Mouse (Mus musculus) heart, postnatal 0 days (tissue): ENCODE measurements around the gene Golm1. TPM values are rescaled to one million over a fixed set of nuclear protein-coding genes. Genes with fewer than 3 reads are reported as not detected.

Source experiments
- ATAC-seq: fragments of 200-750 bp; cut with Nextera tagmentation; 2 replicates; pipeline ENCODE4 v1.8.0; 2017; ENCODE audit warnings: low read depth, moderate number of reproducible peaks, moderate library complexity; ENCODE audit not compliant: insufficient read depth
- DNase-seq: peaks from one replicate; pipeline ENCODE4 v3.0.0-alpha.2; 2016; ENCODE audit warnings: low spot score
- H3K27ac ChIP-seq: fragments of 300-500 bp; sonication (generic); 2 replicates; pipeline ENCODE4 v1.5.1; 2014; ENCODE audit warnings: low read depth, mild to moderate bottlenecking
- H3K27me3 ChIP-seq: fragments of 300-500 bp; sonication (generic); 2 replicates; pipeline ENCODE4 v1.6.1; 2014; ENCODE audit warnings: low read length, mixed read lengths; ENCODE audit not compliant: control insufficient read depth, insufficient read depth
- H3K36me3 ChIP-seq: fragments of 300-500 bp; sonication (generic); replicated peaks from 2 replicates; pipeline ENCODE4 v1.6.1; 2014; ENCODE audit warnings: low read length, mixed read lengths; ENCODE audit not compliant: control insufficient read depth, insufficient read depth
- H3K4me1 ChIP-seq: fragments of 300-500 bp; sonication (generic); 2 replicates; pipeline ENCODE4 v1.6.1; 2014; ENCODE audit warnings: antibody characterized with exemption; ENCODE audit not compliant: control insufficient read depth, insufficient read depth
- H3K4me2 ChIP-seq: fragments of 300-500 bp; sonication (generic); 2 replicates; pipeline ENCODE4 v1.6.1; 2014; ENCODE audit warnings: low read depth, mild to moderate bottlenecking, low read length, moderate library complexity
- H3K4me3 ChIP-seq: fragments of 300-500 bp; sonication (generic); 2 replicates; pipeline ENCODE4 v1.5.1; 2014; ENCODE audit warnings: low read depth, low read length
- H3K9ac ChIP-seq: fragments of 300-500 bp; sonication (generic); replicated peaks from 2 replicates; pipeline ENCODE4 v1.6.1; 2014; ENCODE audit warnings: low read depth, low read length, mixed read lengths
- H3K9me3 ChIP-seq: fragments of 300-500 bp; sonication (generic); replicated peaks from 2 replicates; pipeline ENCODE4 v1.6.1; 2016; ENCODE audit warnings: low read length; ENCODE audit not compliant: control insufficient read depth
- CTCF ChIP-seq: IDR thresholded peaks from 2 replicates; pipeline ENCODE4 v1.5.1; 2016; ENCODE audit warnings: antibody characterized with exemption, control low read depth, low read depth
- EP300 ChIP-seq: IDR thresholded peaks from 2 replicates; pipeline ENCODE4 v1.6.1; 2016; ENCODE audit warnings: antibody characterized with exemption, low read depth
- WGBS: fragments of 180-500 bp; shearing (Covaris S2); extraction: QIAGEN DNeasy Blood & Tissue Kit; methylation state at CpG from one replicate; pipeline ENCODE4 v1.1.7; 2014; 5-methylcytosine and 5-hydroxymethylcytosine counted together
- polyA plus RNA-seq: library from polyadenylated mRNA; unstranded; fragments of >200 nt; fragmentation: Nextera tagmentation; extraction: Ambion mirVana; gene quantifications from 2 replicates; pipeline ENCODE4 v1.2.1, GENCODE M21; 2015
- total RNA-seq: library from RNA; depleted of rRNA; stranded (reverse); fragments of >200 nt; gene quantifications from 2 replicates; pipeline ENCODE4 v1.2.3, GENCODE M21; 2014; ENCODE audit warnings: low replicate concordance

Gene Golm1
- total and polyA plus RNA-seq, 2 experiments from 2014 or later, result 19.9 to 26.6 TPM

GRCm38 (mm10) chr13:59694008-59694407 lies 18.4 kb upstream of the Golm1 start, which contains the start of gene 4921517D22Rik:
Gene 4921517D22Rik (minus strand): TSS chr13:59694108.
- Histone ChIP-seq H3K9ac (no peak within 1 kb of the TSS), H3K36me3 (no peaks in the 10 kb centered on the region), H3K9me3 (no peaks in the 10 kb centered on the region), H3K4me2 (no peak within 1 kb of the TSS), H3K4me3 (no peak within 1 kb of the TSS), H3K27ac (no peak within 1 kb of the TSS), H3K27me3 (no peaks in the 10 kb centered on the region), H3K4me1 (no peaks in the 10 kb centered on the region)
- TF ChIP-seq CTCF (no peak), EP300 (no peak)
- DNase-seq, result no peak
- 77% methylated on average over 3 of the region's 3 CpGs for WGBS
- ATAC-seq, result no peak

- TF ChIP-seq CTCF (no peak), EP300 (no peak)
- no peaks in the 10 kb centered on the region for H3K4me1 ChIP-seq
- WGBS, result 84% methylated on average over 10 of the region's 10 CpGs
- no peaks in the 10 kb centered on the region for H3K36me3 ChIP-seq
- H3K27me3 ChIP-seq, result no peaks in the 10 kb centered on the region
- H3K9me3 ChIP-seq, result no peaks in the 10 kb centered on the region
- H3K4me2 ChIP-seq, result no peak overlapping the region
- H3K27ac ChIP-seq, result no peak overlapping the region
- no peak overlapping the region for H3K4me3 ChIP-seq
- no peak overlapping the region for H3K9ac ChIP-seq
- DNase-seq, result no peak
- ATAC-seq, result no peak
Measured at GRCm38 (mm10) chr13:59691478-59691877, 15.9 kb upstream of the Golm1 start.

GRCm38 (mm10) chr13:59690576-59690975 lies 15.0 kb upstream of the Golm1 start:
- no peak overlapping the region for H3K4me3 ChIP-seq
- H3K9me3 ChIP-seq, result no peaks in the 10 kb centered on the region
- no peak overlapping the region for H3K9ac ChIP-seq
- H3K27ac ChIP-seq, result no peak overlapping the region
- no peak for ATAC-seq
- no peaks in the 10 kb centered on the region for H3K27me3 ChIP-seq
- H3K4me1 ChIP-seq, result no peaks in the 10 kb centered on the region
- no peak for DNase-seq
- H3K4me2 ChIP-seq, result no peak overlapping the region
- no peak for TF ChIP-seq CTCF
- TF ChIP-seq EP300, result no peak
- no peaks in the 10 kb centered on the region for H3K36me3 ChIP-seq
- WGBS, result 82% methylated on average over 7 of the region's 7 CpGs

- no peak for TF ChIP-seq CTCF
- no peak for TF ChIP-seq EP300
- no peaks in the 10 kb centered on the region for H3K9me3 ChIP-seq
- no peak overlapping the region for H3K9ac ChIP-seq
- ATAC-seq, result no peak
- H3K4me2 ChIP-seq, result no peak overlapping the region
- H3K27ac ChIP-seq, result no peak overlapping the region
- DNase-seq, result no peak
- 86% methylated on average over 3 of the region's 3 CpGs for WGBS
- no peak overlapping the region for H3K4me3 ChIP-seq
- no peaks in the 10 kb centered on the region for H3K36me3 ChIP-seq
- no peaks in the 10 kb centered on the region for H3K27me3 ChIP-seq
- no peaks in the 10 kb centered on the region for H3K4me1 ChIP-seq
Measured at GRCm38 (mm10) chr13:59689843-59690242, 14.2 kb upstream of the Golm1 start.

- Histone ChIP-seq H3K4me3 (no peak overlapping the region), H3K4me1 (no peaks in the 10 kb centered on the region), H3K36me3 (no peaks in the 10 kb centered on the region), H3K4me2 (no peak overlapping the region), H3K27ac (no peak overlapping the region), H3K9ac (no peak overlapping the region), H3K9me3 (no peaks in the 10 kb centered on the region), H3K27me3 (no peaks in the 10 kb centered on the region)
- ATAC-seq (no peak), DNase-seq (no peak)
- 48% methylated on average over 9 of the region's 9 CpGs for WGBS
- TF ChIP-seq CTCF (no peak), EP300 (no peak)
Measured at GRCm38 (mm10) chr13:59689313-59689712, 13.7 kb upstream of the Golm1 start.

GRCm38 (mm10) chr13:59688338-59688770 lies 12.7 kb upstream of the Golm1 start:
- Histone ChIP-seq H3K36me3 (no peaks in the 10 kb centered on the region), H3K4me2 (peak overlapping the region; percentile 53), H3K27me3 (no peaks in the 10 kb centered on the region), H3K4me1 (no peaks in the 10 kb centered on the region), H3K4me3 (peak overlapping the region; percentile 21), H3K9me3 (no peaks in the 10 kb centered on the region), H3K9ac (no peak overlapping the region), H3K27ac (peak overlapping the region; percentile 69)
- DNase-seq, result peak; percentile 44
- 17% methylated on average over 13 of the region's 13 CpGs for WGBS
- ATAC-seq, result peak; percentile 55
- TF ChIP-seq CTCF, result no peak
- no peak for TF ChIP-seq EP300
